Mouse (Mus musculus) leukemia stem cell, adult 10-12 weeks (primary cell): ENCODE measurements around the gene Stfa1. TPM values are rescaled to one million over a fixed set of nuclear protein-coding genes. Genes with fewer than 3 reads are reported as not detected.

ENCODE experiments used
- polyA plus RNA-seq: library from polyadenylated mRNA; stranded (reverse); fragments of >175 nt; gene quantifications from 2 replicates; pipeline ENCODE4 v1.2.3, GENCODE M21; 2012; ENCODE audit warnings: low replicate concordance

Gene Stfa1
- polyA plus RNA-seq = not detected in 2 replicates

DNA sequence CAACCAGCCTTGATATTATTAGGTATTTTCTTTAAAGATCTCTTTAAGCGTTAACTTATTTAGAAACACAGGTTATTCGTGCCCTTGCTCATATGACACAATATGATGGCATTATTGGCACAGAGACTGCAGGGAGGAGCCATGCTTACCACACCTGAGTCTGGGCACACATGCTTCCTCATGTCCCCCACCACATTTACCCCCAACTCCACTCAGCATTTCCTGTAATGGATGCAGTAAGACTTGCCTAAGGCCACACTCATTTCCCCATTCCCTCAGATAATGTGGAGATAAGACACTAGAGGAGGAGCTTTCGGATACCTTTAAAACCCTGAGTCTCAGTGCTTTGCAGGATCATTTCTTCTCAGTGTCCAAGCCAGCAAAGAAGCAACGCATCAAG lies at the start of gene Stfa1:
Gene Stfa1 (plus strand): TSS at position 156 of the 400 bp plus-strand sequence.

DNA sequence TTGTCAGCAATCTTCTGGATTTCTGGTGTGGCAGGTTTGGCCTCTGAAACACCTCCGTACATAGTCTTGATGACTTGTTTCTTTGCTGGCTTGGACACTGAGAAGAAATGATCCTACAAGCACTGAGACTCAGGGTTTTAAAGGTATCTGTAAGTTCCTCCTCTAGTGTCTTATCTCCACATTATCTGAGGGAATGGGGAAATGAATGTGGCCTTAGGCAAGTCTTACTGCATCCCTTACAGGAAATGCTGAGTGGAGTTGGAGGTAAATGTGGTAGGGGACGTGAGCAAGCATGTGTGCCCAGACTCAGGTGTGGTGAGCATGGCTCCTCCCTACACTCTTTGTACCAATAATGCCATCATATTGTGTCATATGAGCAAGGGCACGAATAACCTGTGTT lies 57.5 kb downstream of the Stfa1 start, which contains the start of gene BC117090:
Gene BC117090 (minus strand): TSS at position 101 of the 400 bp plus-strand sequence.

Other genes with a start within 250 kb of the Stfa1 start
- 0.10 and 1.1 TPM in 2 replicates for gene Wdr5b, start 235.8 kb upstream of the Stfa1 start, polyA plus RNA-seq
- 13.2 and 20.5 TPM in 2 replicates for gene Fam162a, start 205.4 kb upstream of the Stfa1 start, polyA plus RNA-seq
- gene Ccdc58, start 205.3 kb upstream of the Stfa1 start, polyA plus RNA-seq = 1.9 and 4.1 TPM in 2 replicates
- gene Csta1, start 145.7 kb upstream of the Stfa1 start, polyA plus RNA-seq = not detected in 2 replicates
- not detected in 2 replicates for gene Stfa2l1, start 120.1 kb upstream of the Stfa1 start, polyA plus RNA-seq
- not detected in 2 replicates for gene Gm5483, start 92.7 kb upstream of the Stfa1 start, polyA plus RNA-seq
- gene Gm5416, start 66.5 kb upstream of the Stfa1 start, polyA plus RNA-seq = not detected in 2 replicates
- gene 2010005H15Rik, start 55.5 kb upstream of the Stfa1 start, polyA plus RNA-seq = not detected in 2 replicates
- not detected in 2 replicates for gene BC117090, start 57.4 kb downstream of the Stfa1 start, polyA plus RNA-seq
- not detected in 2 replicates for gene BC100530, start 90.8 kb downstream of the Stfa1 start, polyA plus RNA-seq
- not detected in 2 replicates for gene Stfa2, start 131.5 kb downstream of the Stfa1 start, polyA plus RNA-seq
- not detected in 2 replicates for gene Stfa3, start 178.4 kb downstream of the Stfa1 start, polyA plus RNA-seq